Mouse (Mus musculus) layer of hippocampus, adult 2 months (tissue): Measurements from ENCODE around the gene Fbxo42. TPM values are rescaled to one million over a fixed set of nuclear protein-coding genes. Genes with fewer than 3 reads are reported as not detected.
A peak's percentile ranks its signal among the peaks of the same experiment; 100 is the strongest.

Source experiments
- DNase-seq, 2 experiments: peaks; one replicate each; pipeline ENCODE4 v3.0.0; 2022; ENCODE audit warnings: low spot score in 2 of 2
- H3K27ac ChIP-seq: fragments of 200-600 bp; 2 replicates; pipeline ENCODE4 v1.8.1; 2022
- H3K4me3 ChIP-seq: fragments of 200-600 bp; 2 replicates; pipeline ENCODE4 v1.8.1; 2022; ENCODE audit warnings: mild to moderate bottlenecking
- CTCF ChIP-seq: fragments of 200-600 bp; conservative IDR thresholded peaks from 2 replicates; pipeline ENCODE4 v1.8.1; 2022; ENCODE audit warnings: antibody characterized with exemption, mild to moderate bottlenecking, moderate library complexity
- long read RNA-seq, 2 experiments: library from polyadenylated mRNA; stranded (forward); transcript quantifications; one replicate each; pipeline ENCODE4 v2.0.0; 2021; ENCODE audit warnings: borderline mapping rate in 2 of 2
- total RNA-seq, 2 experiments: library from RNA; stranded (reverse); gene quantifications; 2 replicates each; pipeline ENCODE4 v1.2.3; 2021

Fbxo42 gene
- total RNA-seq = 10 to 100 TPM; 21.2 to 22.8 TPM
- long read RNA-seq, experiment 1, full-length matches to known transcripts = 11 of 24 reads
- long read RNA-seq, experiment 1, partial matches to known transcripts = 5 of 24 reads
- long read RNA-seq, experiment 1, other reads (novel, unspliced or antisense) = 8 of 24 reads
- long read RNA-seq, experiment 2, full-length matches to known transcripts = 18 of 30 reads
- long read RNA-seq, experiment 2, partial matches to known transcripts = 10 of 30 reads
- long read RNA-seq, experiment 2, other reads (novel, unspliced or antisense) = 2 of 30 reads

DNA sequence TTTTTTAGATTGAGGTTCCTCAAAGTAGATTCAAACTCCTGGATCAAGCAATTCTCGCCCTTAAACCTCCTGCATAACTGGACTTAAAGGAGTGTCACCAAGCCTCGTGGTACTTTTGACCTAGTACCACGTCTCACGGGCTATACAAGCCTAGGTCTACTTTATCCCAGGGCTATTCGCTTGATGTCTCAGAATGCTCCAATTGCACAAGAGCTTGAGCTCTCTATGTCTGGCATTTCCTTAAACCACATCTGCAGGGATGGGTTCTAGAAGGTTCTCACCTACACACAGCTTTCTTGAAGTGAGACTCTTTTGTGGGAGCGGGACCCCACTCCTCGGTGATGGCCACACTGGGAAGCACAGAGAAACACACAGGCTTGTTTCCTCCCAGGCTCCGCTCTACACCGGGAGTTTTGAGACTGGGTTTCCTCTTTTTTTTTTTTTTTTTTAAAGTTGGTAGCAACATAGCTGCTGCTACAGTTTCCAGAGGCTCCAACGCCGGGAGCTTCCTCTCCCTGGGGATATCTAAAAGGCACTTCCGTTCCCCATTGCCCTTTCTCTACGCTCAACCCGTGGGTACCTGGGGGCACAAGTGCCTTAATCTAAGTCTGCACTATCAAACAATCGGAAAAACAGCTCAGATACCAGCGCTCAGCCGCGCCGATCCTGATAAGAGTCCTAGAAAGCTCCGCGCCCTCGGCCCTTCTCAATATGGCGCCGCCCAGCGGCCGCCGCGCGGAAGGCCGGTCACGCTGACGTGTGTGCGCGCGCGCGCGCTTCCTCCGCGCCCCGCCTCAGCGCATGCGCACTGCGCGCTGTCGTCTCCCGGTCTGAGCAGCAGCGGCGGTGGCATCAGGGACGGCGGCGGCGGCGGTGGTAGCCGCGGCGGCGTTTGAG, at the start of gene Fbxo42:
Fbxo42 (plus strand) TSS at position 802 of the 897 bp plus-strand sequence.
- peak; percentile 89 for TF ChIP-seq CTCF
- DNase-seq = peak; percentile 90 to 95
- Histone ChIP-seq H3K4me3 (peak within 1 kb of the TSS; percentile 94), H3K27ac (peak within 1 kb of the TSS; percentile 94)

DNA sequence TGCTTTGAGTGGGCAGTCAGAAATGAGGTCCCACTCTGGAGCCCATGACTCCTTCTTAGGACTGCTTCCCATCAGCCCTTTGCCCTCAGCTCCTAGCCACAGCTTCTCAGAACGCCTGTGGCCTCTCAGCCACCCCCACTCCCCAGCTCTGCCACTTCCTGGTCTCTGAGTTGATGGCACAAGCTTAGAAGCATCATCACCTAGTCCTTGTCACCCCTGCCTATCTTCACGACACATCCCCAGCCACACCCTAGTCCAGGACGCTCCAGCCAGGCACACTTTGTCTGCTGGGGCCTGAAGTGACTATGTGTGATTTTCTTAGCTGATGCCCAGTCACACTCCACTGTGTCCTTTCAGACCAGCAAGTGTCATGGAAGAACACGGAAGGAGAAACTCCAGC, 48.8 kb upstream of the Fbxo42 start:
- no peak for TF ChIP-seq CTCF
- Histone ChIP-seq H3K27ac (no peak overlapping the region), H3K4me3 (no peak overlapping the region)
- DNase-seq = no peak

DNA sequence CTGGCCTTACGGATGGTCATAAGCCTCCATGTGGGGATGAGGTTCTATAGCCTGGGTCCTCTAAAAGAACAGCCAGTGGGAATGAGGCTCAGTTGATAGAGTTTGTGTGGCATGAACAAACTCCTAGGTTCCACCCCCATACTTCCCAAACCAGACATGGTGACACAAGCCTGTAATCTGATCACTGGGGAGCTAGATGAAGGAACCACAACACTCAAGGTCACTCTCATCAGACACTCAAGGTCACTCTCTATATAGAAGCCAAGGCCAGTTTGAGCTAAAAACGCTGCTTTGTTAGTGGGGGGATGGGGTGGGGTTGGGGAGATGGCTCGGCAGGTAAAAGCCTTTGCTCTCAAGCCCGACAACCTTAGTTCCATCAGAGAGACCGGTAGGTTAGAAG, 47.8 kb upstream of the Fbxo42 start:
- no peak for TF ChIP-seq CTCF
- H3K27ac ChIP-seq = no peak overlapping the region
- DNase-seq = no peak
- H3K4me3 ChIP-seq = no peak overlapping the region

DNA sequence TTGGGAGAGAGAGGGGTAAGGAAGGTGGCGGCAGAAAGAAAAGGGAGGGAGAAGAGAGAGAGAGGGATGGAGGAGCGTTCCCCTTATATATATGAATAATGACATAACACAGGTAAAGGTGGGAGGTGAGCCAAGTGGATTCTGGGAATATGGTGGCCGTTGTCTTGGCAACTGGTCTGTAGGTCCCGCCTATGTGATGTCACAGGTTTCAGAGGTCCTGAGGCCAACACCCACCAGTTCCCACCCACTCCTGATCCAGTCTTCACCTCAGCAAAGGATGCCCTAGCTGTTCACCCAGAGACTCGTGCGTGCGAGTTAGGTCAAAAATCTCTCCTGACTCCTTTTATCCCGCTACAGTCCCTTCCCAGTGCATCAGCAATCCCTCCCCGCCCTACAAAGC, 46.4 kb upstream of the Fbxo42 start:
- no peak for DNase-seq
- H3K4me3 ChIP-seq = no peak overlapping the region

DNA sequence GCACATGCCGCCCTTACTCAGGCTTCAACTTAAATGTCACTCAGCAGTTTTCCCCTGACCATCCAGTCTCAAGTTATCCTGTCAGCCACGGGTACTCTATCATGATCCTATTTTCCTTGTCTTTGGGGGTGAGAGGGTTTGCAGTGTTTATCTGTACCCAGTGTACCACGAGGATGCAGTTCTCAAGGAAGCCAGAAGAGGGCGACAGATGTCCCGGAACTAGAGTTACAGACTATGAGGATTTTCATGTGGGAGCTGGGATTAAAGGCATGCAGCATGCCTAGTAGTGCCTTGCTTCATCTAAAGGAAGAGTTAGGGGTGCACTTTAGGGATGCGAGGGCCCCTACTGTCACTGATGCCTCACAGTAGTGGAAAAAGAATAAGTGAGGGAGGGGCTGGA, 45.9 kb upstream of the Fbxo42 start:
- Histone ChIP-seq H3K27ac (no peak overlapping the region), H3K4me3 (no peak overlapping the region)
- peak; percentile 69 for TF ChIP-seq CTCF
- DNase-seq = no peak

More for the DNA sequence above, 46.4 kb upstream of the Fbxo42 start:
- no peak for TF ChIP-seq CTCF
- H3K27ac ChIP-seq = no peak overlapping the region

DNA sequence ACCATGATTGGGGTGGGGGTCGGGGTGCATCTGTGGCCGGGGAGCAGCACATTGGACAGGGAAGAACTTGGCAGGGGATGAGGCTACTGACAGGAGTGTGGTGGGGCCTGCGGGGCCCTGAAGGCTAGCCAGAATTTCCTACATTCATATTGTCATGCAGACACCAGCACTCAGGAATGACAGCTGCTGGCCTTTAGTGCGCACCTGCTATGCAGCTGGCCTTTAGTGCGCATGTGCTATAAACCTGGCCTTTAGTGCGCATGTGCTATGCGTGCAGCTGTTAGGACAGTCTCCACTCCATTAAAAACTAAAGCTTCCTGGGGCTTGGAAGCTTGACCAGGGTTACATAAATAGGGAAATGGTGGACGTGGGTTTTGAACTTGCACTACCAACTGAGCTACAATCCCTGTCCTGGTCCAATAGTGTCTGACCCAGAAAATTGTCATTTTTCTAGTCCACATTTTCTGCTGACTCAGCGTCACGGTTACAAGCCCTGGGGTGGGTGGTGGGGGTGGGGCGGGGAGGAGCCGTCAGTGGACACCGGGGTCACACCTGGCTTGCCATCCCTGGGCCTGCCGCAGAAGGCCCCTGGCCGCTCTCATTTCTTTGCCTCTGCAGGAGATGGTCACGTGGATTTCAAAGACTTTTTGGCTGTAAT, 41.1 kb upstream of the Fbxo42 start:
- TF ChIP-seq CTCF = no peak

DNA sequence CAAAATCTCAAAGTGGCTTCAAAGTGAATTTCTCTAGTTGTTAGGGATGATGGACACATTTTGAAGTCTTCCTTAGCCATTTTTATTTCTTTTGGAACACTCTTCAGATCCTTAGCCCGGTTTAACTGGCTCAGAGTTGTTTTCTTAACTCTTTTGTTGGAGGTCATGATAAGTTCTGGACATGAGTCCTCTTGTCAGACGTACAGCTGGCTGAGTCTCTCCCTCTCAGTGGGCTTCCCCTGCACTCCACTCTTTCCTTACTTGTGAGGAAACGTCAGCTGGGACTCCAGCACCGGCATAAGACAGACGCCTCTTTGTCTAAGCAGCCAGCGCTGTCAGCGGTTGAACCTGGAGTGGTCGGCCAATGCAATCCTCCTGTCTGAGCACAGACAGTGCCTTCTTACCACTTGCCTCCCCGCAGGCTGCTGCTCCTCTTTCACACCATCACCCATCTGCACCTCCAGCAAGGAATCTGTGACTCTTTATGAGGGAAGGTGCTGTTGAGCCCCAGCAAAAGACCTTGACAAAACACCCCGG, 39.4 kb upstream of the Fbxo42 start:
- Histone ChIP-seq H3K27ac (no peak overlapping the region), H3K4me3 (no peak overlapping the region)
- no peak for TF ChIP-seq CTCF
- no peak for DNase-seq

More for the DNA sequence above, 41.1 kb upstream of the Fbxo42 start:
- no peak overlapping the region for H3K27ac ChIP-seq
- no peak for DNase-seq
- H3K4me3 ChIP-seq = no peak overlapping the region

DNA sequence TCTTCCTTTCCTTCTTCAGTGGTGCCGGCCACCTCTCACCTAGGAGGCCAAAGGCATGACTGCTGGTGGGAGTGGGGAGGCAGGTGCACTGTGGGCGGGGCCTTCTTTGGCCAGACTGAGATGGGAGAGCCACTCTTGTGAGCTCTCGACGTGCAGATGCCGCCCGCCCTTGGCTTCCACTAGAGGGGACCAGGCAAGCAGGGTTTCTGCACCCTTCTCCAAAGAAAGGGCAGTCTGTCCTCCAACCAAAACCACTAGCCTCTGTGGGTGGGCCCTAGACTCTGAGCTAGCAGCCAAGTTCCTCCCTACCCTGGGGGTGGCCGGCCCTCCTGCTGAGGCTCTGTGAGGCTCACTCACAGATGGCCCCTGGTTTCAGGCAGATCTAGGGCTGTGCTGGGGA, 33.9 kb upstream of the Fbxo42 start:
- no peak for DNase-seq
- Histone ChIP-seq H3K27ac (peak overlapping the region; percentile 80), H3K4me3 (no peak overlapping the region)
- TF ChIP-seq CTCF = peak; percentile 24; the same call in 1 of the 2 replicates

DNA sequence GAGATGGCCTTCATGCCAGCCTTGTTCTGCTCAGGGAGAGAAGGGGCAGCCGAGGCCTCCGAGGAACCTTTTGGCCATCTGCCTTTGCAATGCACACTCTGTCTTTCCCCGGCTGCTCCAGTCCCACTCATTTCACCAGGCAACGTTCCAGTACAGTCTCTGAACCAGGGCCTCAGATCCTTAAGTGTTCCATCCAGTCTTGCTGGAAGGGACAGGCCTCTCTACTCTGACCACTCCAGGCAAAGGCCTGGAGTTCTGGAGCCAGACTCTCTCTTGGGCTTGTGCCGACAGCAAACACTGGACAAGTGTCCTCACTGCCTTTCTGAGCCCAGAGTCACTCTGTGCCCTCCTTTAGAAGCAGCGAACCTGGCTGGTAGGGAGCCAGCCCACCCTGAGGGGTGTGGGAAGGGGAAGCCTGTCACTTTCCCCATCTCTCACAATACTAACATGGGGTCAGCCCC, 33.2 kb upstream of the Fbxo42 start:
- no peak overlapping the region for H3K4me3 ChIP-seq
- H3K27ac ChIP-seq = peak overlapping the region; percentile 80
- DNase-seq = peak; percentile 43 to 46
- TF ChIP-seq CTCF = no peak

DNA sequence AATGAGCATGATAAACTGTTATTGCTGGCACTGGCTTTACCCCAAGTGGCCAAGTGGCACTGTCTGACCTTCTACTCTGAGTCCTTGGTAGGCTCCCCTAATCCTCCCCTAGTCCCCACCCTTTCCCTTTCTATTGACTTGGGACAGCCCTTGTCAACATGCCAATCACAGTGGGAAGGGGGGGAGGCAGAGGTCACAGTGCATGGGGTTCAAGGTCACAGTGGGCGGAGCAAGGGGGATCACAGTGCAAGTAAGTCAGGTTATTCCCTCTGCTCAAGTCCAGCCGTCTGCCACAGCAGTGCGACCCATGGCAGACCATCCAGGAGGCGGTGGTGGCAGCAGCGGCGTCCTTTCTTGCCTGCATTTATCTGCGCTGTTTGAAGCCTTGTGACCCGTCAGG, 32.3 kb upstream of the Fbxo42 start:
- peak overlapping the region; percentile 80; the same call in 1 of the 2 replicates for H3K27ac ChIP-seq
- DNase-seq = no peak
- H3K4me3 ChIP-seq = no peak overlapping the region
- TF ChIP-seq CTCF = no peak

DNA sequence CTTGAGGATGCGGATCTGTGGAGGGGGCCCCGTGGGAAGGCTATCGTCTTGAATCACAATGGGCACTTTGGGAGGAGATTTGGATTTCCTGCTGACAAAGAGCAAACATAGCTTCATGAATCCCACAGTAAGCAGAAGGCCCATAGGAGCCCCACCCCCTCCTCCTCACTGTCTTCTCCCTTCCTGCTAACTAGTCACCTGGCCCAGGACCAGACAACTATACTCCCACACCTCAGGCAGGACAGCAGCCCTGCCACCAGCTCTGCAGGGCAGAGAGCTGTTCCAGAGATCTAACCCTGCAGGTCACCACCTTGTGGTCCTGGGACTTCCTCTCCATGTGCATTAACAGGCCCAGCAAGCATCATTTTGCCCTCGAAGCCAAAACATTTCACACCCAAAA, 29.0 kb upstream of the Fbxo42 start:
- H3K4me3 ChIP-seq = no peak overlapping the region
- TF ChIP-seq CTCF = no peak
- H3K27ac ChIP-seq = peak overlapping the region; percentile 46; the same call in 1 of the 2 replicates
- DNase-seq = no peak

DNA sequence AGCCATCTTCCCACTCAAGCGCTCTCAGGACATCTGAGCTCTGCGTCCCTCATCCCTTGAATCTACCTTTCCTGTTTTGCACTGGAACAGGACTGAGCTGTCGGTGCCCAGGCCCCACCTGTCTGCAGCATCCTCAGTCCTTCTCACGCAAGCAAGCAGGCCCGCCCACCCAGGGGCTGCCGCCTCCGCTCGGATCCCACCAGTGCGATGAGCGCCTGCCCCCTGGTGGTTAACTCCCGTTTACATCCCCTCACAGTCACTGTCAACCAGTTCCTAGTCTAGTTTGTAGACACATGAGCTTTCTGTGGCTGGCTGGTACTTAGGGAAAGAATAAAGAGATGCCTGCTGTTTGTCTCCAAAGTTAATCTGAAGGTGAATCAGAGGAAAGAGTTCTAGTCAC, 27.0 kb upstream of the Fbxo42 start:
- Histone ChIP-seq H3K27ac (no peak overlapping the region), H3K4me3 (no peak overlapping the region)
- DNase-seq = peak; percentile 73
- peak; percentile 85 for TF ChIP-seq CTCF

DNA sequence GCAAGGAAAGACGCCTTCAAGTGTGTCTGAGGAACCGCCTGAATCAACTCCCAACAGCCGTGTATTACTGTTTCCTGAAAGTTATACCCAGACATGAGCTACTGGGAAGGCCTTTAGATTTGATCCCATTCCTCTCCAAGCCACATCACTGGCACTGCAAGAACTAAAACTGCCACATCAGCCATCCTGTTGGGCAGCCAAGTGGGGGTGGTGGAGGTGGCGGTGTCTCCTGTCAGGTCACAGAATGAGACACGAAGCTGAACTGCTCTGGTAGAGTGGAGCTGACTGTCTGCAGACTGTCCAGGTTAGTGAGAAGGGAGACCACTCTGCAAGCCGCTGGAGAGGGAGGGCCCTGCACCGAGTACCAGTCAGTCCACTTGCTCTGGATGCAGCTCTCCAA, 25.1 kb upstream of the Fbxo42 start:
- TF ChIP-seq CTCF = no peak
- Histone ChIP-seq H3K27ac (no peak overlapping the region), H3K4me3 (no peak overlapping the region)
- no peak for DNase-seq
